Mouse (Mus musculus): ENCODE data around the gene Galnt10.

DNA sequence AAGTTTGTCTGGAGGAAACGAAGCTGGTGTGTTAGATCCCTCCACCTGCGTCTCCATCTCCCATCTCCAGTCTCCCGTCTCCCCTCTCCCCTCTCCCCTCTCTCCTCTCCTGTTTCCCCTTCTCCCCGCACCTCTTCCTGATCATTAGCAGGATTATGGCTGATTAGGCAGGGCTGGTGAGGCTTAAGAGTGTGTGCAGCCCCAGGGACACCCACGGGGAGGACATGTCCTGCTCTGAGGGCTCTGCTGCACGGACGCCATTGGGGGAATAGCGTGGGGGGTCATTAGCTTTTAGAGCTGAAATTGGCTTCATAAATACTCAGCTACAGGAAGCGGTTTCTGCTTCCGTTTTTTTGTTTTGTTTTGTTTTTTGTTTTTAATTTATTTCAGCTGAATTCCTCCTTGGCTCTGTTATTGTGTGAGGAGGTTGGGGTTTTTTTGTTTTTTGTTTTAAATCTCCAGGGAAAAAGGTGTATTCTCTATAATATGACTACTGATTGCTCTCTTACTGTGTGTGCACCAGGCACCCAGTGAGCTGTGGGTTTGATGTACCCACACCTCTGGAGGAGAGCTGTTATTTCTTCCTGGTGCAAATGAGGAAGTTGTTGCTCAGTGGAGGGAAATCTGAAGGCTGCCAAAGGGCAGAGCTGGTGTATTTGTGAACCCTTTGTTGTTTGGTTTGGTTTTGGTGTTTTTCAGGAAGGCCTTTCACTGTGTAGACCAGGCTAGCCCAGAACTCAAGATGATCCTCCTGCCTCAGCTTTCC, 40.6 kb downstream of the Galnt10 start:
- TF ChIP-seq POLR2A (IDR thresholded peaks at IDR 0.05; ENCODE audit: borderline replicate concordance, insufficient read depth, low read length) (no peak), CTCF (IDR thresholded peaks at IDR 0.05; ENCODE audit: borderline replicate concordance, insufficient read depth, low read depth, low read length) (no peak)

All from cerebellum, adult 2 months (tissue).